Mouse (Mus musculus) intestine, postnatal 0 days (tissue): ENCODE data around the gene Rbpms2. TPM values are rescaled to one million over a fixed set of nuclear protein-coding genes. Genes with fewer than 3 reads are reported as not detected.

Source experiments
- ATAC-seq: fragments of 200-750 bp; cut with Nextera tagmentation; 2 replicates; pipeline ENCODE4 v1.8.0; 2017; ENCODE audit warnings: mild to moderate bottlenecking, moderate TSS enrichment, moderate library complexity
- H3K27ac ChIP-seq: fragments of 300-500 bp; sonication (generic); 2 replicates; pipeline ENCODE4 v1.5.1; 2014; ENCODE audit warnings: mild to moderate bottlenecking, low read depth, low read length, moderate library complexity
- H3K27me3 ChIP-seq: fragments of 300-500 bp; sonication (generic); replicated peaks from 2 replicates; pipeline ENCODE4 v1.6.1; 2014; ENCODE audit warnings: low read length, mixed read lengths; ENCODE audit not compliant: control insufficient read depth, insufficient read depth
- H3K36me3 ChIP-seq: fragments of 300-500 bp; sonication (generic); 2 replicates; pipeline ENCODE4 v1.6.1; 2014; ENCODE audit warnings: mild to moderate bottlenecking, moderate library complexity; ENCODE audit not compliant: control insufficient read depth, insufficient read depth
- H3K4me1 ChIP-seq: fragments of 300-500 bp; sonication (generic); replicated peaks from 2 replicates; pipeline ENCODE4 v1.6.1; 2014; ENCODE audit warnings: antibody characterized with exemption, low read length, mixed read lengths; ENCODE audit not compliant: control insufficient read depth, insufficient read depth
- H3K4me2 ChIP-seq: fragments of 300-500 bp; sonication (generic); replicated peaks from 2 replicates; pipeline ENCODE4 v1.6.1; 2014; ENCODE audit warnings: low read depth, mild to moderate bottlenecking, moderate library complexity
- H3K4me3 ChIP-seq: fragments of 300-500 bp; sonication (generic); 2 replicates; pipeline ENCODE4 v1.5.1; 2014; ENCODE audit warnings: low read depth, low read length
- H3K9ac ChIP-seq: fragments of 300-500 bp; sonication (generic); 2 replicates; pipeline ENCODE4 v1.6.1; 2014; ENCODE audit warnings: mild to moderate bottlenecking, low read depth, low read length
- H3K9me3 ChIP-seq: fragments of 300-500 bp; sonication (generic); 2 replicates; pipeline ENCODE4 v1.6.1; 2016; ENCODE audit warnings: mixed run types; ENCODE audit not compliant: control insufficient read depth
- CTCF ChIP-seq: sonication (generic); IDR thresholded peaks from 2 replicates; pipeline ENCODE4 v1.5.1; 2016; ENCODE audit warnings: low read depth, mild to moderate bottlenecking, control low read depth, antibody characterized with exemption, moderate library complexity
- WGBS: fragments of 180-500 bp; shearing (Covaris S2); extraction: QIAGEN DNeasy Blood & Tissue Kit; methylation state at CpG from one replicate; pipeline ENCODE4 v1.1.7; 2014; 5-methylcytosine and 5-hydroxymethylcytosine counted together
- polyA plus RNA-seq: library from polyadenylated mRNA; unstranded; fragments of >200 nt; fragmentation: Nextera tagmentation; extraction: Ambion mirVana; gene quantifications from 2 replicates; pipeline ENCODE4 v1.2.1, GENCODE M21; 2015

Rbpms2 gene
- polyA plus RNA-seq, 1 experiment from 2014 or later: 21.4 TPM

- Histone ChIP-seq H3K4me2 (no peak overlapping the region), H3K9ac (no peak overlapping the region), H3K27ac (no peak overlapping the region), H3K27me3 (no peaks in the 10 kb centered on the region), H3K4me1 (peaks cover 4% of the 10 kb centered on the region; the same call in 1 of the 2 replicates), H3K4me3 (no peak overlapping the region), H3K9me3 (no peaks in the 10 kb centered on the region), H3K36me3 (no peaks in the 10 kb centered on the region; the same call in 1 of the 2 replicates)
- ATAC-seq: peak; percentile 33; the same call in 1 of the 2 replicates
- WGBS: 58% methylated on average over 5 of the region's 5 CpGs
- TF ChIP-seq CTCF: no peak
These were observed 9.6 kb downstream of the Rbpms2 start for GRCm38 (mm10) chr9:65639065-65639464.

GRCm38 (mm10) chr9:65640838-65641410 is 11.5 kb downstream of the Rbpms2 start:
- Histone ChIP-seq H3K4me3 (no peak overlapping the region), H3K9me3 (no peaks in the 10 kb centered on the region), H3K27ac (no peak overlapping the region; the same call in 1 of the 2 replicates), H3K27me3 (no peaks in the 10 kb centered on the region), H3K9ac (no peak overlapping the region), H3K4me1 (peaks cover 4% of the 10 kb centered on the region; the same call in 1 of the 2 replicates), H3K36me3 (no peaks in the 10 kb centered on the region; the same call in 1 of the 2 replicates), H3K4me2 (no peak overlapping the region)
- WGBS: 38% methylated on average over 5 of the region's 5 CpGs
- no peak for ATAC-seq
- no peak for TF ChIP-seq CTCF

- TF ChIP-seq CTCF: no peak
- H3K9ac ChIP-seq: no peak overlapping the region
- no peak overlapping the region for H3K27ac ChIP-seq
- H3K9me3 ChIP-seq: no peaks in the 10 kb centered on the region
- no peak for ATAC-seq
- 35% methylated on average over 12 of the region's 12 CpGs for WGBS
- H3K4me2 ChIP-seq: no peak overlapping the region
- no peaks in the 10 kb centered on the region for H3K27me3 ChIP-seq
- no peak overlapping the region for H3K4me3 ChIP-seq
- peaks cover 4% of the 10 kb centered on the region; the same call in 1 of the 2 replicates for H3K4me1 ChIP-seq
- H3K36me3 ChIP-seq: no peaks in the 10 kb centered on the region
These were observed 12.1 kb downstream of the Rbpms2 start for GRCm38 (mm10) chr9:65641446-65642052.

GRCm38 (mm10) chr9:65642546-65642945 is 13.1 kb downstream of the Rbpms2 start:
- TF ChIP-seq CTCF: no peak

GRCm38 (mm10) chr9:65644960-65645359 is 15.5 kb downstream of the Rbpms2 start:
- ATAC-seq: no peak
- H3K4me2 ChIP-seq: no peak overlapping the region
- TF ChIP-seq CTCF: no peak
- 91% methylated on average over 4 of the region's 4 CpGs for WGBS
- H3K9ac ChIP-seq: no peak overlapping the region
- no peak overlapping the region for H3K27ac ChIP-seq
- H3K4me3 ChIP-seq: no peak overlapping the region
- no peaks in the 10 kb centered on the region for H3K36me3 ChIP-seq
- H3K9me3 ChIP-seq: no peaks in the 10 kb centered on the region
- no peaks in the 10 kb centered on the region for H3K27me3 ChIP-seq
- H3K4me1 ChIP-seq: peaks cover 6% of the 10 kb centered on the region; the same call in 1 of the 2 replicates

More at GRCm38 (mm10) chr9:65642546-65642945, 13.1 kb downstream of the Rbpms2 start:
- Histone ChIP-seq H3K4me1 (peaks cover 4% of the 10 kb centered on the region; the same call in 1 of the 2 replicates), H3K9ac (no peak overlapping the region), H3K9me3 (no peaks in the 10 kb centered on the region), H3K4me2 (no peak overlapping the region), H3K27ac (no peak overlapping the region), H3K27me3 (no peaks in the 10 kb centered on the region), H3K4me3 (no peak overlapping the region), H3K36me3 (no peaks in the 10 kb centered on the region)
- no peak for ATAC-seq

GRCm38 (mm10) chr9:65645984-65646383 is 16.5 kb downstream of the Rbpms2 start:
- ATAC-seq: no peak
- no peak overlapping the region for H3K4me2 ChIP-seq
- no peaks in the 10 kb centered on the region for H3K27me3 ChIP-seq
- 52% methylated on average over 3 of the region's 3 CpGs for WGBS
- H3K9ac ChIP-seq: no peak overlapping the region
- H3K9me3 ChIP-seq: no peaks in the 10 kb centered on the region
- H3K4me1 ChIP-seq: peaks cover 4% of the 10 kb centered on the region; the same call in 1 of the 2 replicates
- no peak overlapping the region for H3K27ac ChIP-seq
- TF ChIP-seq CTCF: peak; percentile 40
- H3K36me3 ChIP-seq: no peaks in the 10 kb centered on the region
- H3K4me3 ChIP-seq: no peak overlapping the region
